Mouse (Mus musculus): ENCODE data around the gene Catsper1. TPM values are rescaled to one million over a fixed set of nuclear protein-coding genes. Genes with fewer than 3 reads are reported as not detected.
A peak's percentile ranks its signal among the peaks of the same experiment; 100 is the strongest.
"Not testable (repeated sequence)": the region's sequence is repeated elsewhere in the genome, so short reads cannot be mapped to it uniquely, and the experiment has no call there.

Catsper1 gene
- total RNA-seq, 2 experiments from 2014 or later, result not detected

GRCm38 (mm10) chr19:5348526-5349501, 13.3 kb downstream of the Catsper1 start:
- DNase-seq, result peak; percentile 35 to 46
- intact Hi-C loops (cut with DNase I), result loop anchor here (1.0 to 5.0 kb wide), 3 partner anchors 11 to 157 kb away; no protein-coding TSS in a partner anchor

GRCm38 (mm10) chr19:5349502-5349873, 13.9 kb downstream of the Catsper1 start, which contains the start of gene Cst6:
Gene Cst6, minus strand, starts transcription at chr19:5349574.
- intact Hi-C loops (cut with DNase I), result loop anchor here (5.0 kb wide), 1 partner anchor 157 kb away; no protein-coding TSS in a partner anchor
- not testable (repeated sequence) for DNase-seq

- intact Hi-C loops (cut with DNase I), result no loop called here
- DNase-seq, result no peak
Measured at GRCm38 (mm10) chr19:5353609-5354008, 18.1 kb downstream of the Catsper1 start.

DNA sequence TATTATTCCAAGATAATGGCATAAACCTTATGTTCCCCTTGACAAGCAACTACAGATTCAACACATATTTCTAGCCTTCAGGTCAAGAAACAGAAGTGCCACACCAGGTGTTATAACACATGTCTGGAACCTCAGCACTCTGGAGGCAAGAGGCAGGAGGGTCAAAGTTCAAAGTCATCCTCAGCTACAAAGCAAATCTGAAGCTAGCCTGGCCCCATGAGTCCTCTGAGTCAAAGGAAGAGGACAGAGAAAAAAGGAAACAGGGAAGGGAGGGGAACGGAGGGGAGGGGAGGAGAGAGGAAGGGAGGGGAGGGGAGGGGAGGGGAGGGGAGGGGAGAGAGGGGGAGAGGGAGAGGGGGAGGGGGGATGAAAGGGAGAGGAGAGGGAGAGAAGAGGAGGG, 20.5 kb downstream of the Catsper1 start:
- intact Hi-C loops (cut with DNase I), result no loop called here
- DNase-seq, result no peak

GRCm38 (mm10) chr19:5362186-5362585, 26.6 kb downstream of the Catsper1 start:
- intact Hi-C loops (cut with DNase I), result no loop called here
- DNase-seq, result no peak

DNA sequence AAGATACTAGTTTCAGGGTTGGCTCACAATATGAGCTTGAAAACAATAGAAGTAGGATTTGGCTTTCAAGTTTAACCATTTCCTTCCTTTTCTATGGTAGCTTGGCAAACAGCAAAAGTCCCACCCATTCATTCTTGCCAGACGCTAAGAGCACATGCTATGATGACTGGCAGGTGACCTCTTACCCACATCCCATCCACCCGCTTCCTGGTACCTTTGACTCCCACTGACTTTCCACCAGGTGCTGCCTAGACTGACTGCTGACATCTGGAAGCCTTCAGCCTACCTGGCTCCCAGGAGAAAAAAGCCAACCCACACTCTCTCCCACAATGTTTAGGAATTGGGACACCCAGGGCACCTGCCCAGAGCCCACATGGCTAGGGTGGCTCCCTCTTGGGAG, 28.6 kb downstream of the Catsper1 start:
- intact Hi-C loops (cut with DNase I), result no loop called here
- DNase-seq, result no peak

- intact Hi-C loops (cut with DNase I), result loop anchor here (1.0 to 5.0 kb wide), 3 partner anchors 23 to 122 kb away; partner anchors contain the start of genes Mus81 and Sart1
- no peak for DNase-seq
Measured at GRCm38 (mm10) chr19:5365751-5366150, 30.2 kb downstream of the Catsper1 start.

GRCm38 (mm10) chr19:5366175-5367052, 30.9 kb downstream of the Catsper1 start, which contains the start of gene Eif1ad:
Gene Eif1ad, plus strand, starts transcription at chr19:5366741.
- peak; percentile 97 to 98 for DNase-seq
- intact Hi-C loops (cut with DNase I), result loop anchor here (1.0 to 5.0 kb wide), 3 partner anchors 22 to 121 kb away; partner anchors contain the start of genes Mus81 and Sart1

DNA sequence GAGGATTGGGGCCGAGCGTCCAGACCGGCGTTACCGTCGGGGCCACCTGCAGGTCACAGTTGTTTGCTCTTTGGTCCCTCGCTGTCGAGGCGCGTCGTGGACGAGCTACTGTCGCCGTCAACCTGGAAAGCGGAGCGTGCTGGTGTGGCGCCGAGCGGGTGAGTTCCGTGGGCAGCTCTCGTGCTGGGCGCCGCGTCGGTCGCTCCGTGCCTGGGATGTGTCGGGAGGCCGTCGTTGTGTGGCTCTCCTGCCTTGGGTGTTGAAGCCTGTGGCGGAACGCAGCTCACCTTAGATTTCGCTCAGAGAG, 31.5 kb downstream of the Catsper1 start, which contains the start of gene Banf1:
TSS of gene Banf1 (minus strand) at position 116 of the 307 bp plus-strand sequence.
- intact Hi-C loops (cut with DNase I), result loop anchor here (2.0 to 5.0 kb wide), 2 partner anchors 62 to 120 kb away; partner anchors contain the start of gene Mus81
- DNase-seq, result no peak

- no peak for DNase-seq
Measured at GRCm38 (mm10) chr19:5367455-5367854, 31.9 kb downstream of the Catsper1 start.

GRCm38 (mm10) chr19:5370932-5371331, 35.4 kb downstream of the Catsper1 start:
- intact Hi-C loops (cut with DNase I), result no loop called here
- DNase-seq, result no peak

More at GRCm38 (mm10) chr19:5367455-5367854, 31.9 kb downstream of the Catsper1 start:
- intact Hi-C loops (cut with DNase I), result loop anchor here (2.0 to 5.0 kb wide), 2 partner anchors 61 to 120 kb away; partner anchors contain the start of gene Mus81

DNA sequence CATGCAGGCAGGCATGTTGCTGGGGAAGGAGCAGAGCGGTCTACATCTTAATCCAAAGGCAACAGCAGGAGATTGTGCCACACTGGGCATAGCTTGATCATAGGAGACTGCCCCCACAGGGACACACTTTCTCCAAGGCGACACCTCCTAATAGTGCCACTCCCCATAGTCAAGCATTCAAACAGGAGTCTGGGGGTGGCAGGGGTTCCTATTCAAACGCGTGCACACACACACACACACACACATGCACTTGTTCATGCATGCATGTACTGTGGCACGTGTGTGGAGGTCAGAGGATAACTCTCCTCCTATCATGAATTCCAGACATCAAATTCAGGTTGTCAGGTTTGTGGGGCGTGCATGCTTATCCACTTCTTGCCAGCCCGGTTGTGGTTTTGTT, 37.2 kb downstream of the Catsper1 start:
- no peak for DNase-seq
- intact Hi-C loops (cut with DNase I), result no loop called here

GRCm38 (mm10) chr19:5374177-5374576, 38.6 kb downstream of the Catsper1 start:
- DNase-seq, result no peak
- intact Hi-C loops (cut with DNase I), result no loop called here

DNA sequence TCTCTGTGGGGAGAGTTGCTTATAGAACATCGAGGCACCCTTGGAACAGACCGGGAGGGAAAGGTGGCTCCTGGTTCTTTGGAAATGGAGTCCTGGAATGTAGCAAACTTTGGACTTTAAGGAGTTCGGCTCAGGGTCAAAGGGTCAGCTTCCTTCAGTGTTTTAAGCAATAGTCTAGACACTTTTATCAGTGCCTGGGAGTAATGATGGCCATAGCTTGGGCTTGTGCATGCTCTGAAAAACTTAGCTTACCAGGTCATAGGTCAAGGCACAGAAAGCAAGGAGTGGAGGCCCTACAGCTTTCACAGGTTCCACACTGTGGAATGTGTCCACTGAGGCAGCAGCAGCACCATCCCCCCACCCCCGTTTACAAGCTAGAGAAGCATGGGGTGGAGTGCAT, 39.2 kb downstream of the Catsper1 start:
- intact Hi-C loops (cut with DNase I), result no loop called here
- DNase-seq, result no peak

DNA sequence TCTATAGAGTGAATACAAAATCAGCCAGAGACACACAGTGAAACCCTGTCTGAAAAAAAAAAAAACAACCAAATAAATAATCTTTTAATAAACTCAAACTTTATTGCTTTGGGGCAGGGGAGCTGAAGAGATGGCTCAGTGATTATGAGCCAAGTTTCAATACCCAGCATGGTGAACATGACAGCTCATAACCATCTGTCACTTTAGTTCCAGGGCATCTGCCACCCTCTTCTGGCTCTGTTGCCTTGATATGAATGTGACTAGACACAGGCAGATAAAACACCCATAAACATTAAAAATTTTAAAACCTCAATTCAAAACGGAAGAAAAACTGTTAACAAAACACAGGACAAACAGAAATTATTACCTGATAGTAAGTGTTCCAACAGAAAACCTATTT, 41.9 kb downstream of the Catsper1 start:
- DNase-seq, result no peak

GRCm38 (mm10) chr19:5383326-5383725, 47.8 kb downstream of the Catsper1 start:
- no peak for DNase-seq
- intact Hi-C loops (cut with DNase I), result no loop called here

More for the DNA sequence above, 41.9 kb downstream of the Catsper1 start:
- intact Hi-C loops (cut with DNase I), result no loop called here

DNA sequence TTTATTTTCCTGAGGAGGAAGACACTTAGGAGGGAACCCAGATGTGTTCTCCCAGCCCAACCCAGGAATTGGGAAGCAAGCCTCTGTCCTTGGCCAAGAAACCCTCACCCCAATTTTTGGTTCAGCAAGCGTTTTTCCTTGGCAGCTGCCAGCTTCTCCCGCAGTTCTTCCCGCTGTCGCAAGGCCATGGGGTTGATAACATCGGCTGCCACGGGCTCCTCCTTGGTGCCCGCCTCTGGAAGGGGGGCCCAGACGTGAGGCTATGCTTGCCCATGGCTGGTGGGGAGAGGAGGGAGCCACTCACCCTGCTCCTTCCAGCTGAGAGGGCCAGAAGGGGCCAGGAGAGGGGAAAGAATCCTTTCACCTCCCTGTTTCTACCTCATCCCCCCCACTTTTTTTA, 49.2 kb downstream of the Catsper1 start:
- intact Hi-C loops (cut with DNase I), result no loop called here
- DNase-seq, result no peak

- intact Hi-C loops (cut with DNase I), result loop anchor here (1.0 kb wide), 1 partner anchor 22 kb away; the partner anchor contains the start of gene Eif1ad
- DNase-seq, result peak in 1 of 2 experiments; percentile 52
Measured at GRCm38 (mm10) chr19:5388011-5388441, 52.5 kb downstream of the Catsper1 start.

DNA sequence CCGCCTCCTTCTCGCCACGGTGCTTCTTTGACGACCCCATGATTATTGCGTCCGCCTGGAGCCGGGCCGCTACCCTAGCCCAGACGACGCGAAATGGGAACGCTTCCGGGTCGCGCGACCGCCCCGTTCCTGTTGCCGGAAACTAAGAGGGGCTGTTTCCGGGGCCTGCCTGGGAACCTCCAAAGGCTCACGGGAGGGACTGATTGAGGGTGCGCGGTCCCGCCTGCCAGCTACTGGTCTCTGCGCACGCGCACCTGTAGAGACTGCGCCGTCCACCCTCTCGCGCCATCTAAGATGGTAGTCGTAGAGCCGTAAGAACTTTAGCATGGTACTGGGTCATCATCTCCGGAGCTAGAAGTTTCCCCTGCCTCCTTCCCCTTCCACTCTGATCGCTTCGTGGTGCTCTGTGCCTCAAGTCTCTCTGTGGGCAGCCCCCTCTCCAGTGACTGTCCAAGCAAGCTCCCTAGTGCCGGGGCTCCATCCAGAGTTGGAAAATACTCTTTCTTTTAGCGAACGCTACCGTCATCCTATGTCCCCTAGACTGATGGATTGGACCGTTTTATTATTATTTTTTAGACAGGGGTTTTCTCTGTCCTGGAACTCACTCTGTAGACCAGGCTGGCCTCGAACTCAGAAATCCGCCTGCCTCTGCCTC, 53.2 kb downstream of the Catsper1 start, which contains the start of gene Sart1:
TSS of gene Sart1 (minus strand) at position 116 of the 655 bp plus-strand sequence.
- peak; percentile 96 for DNase-seq
- intact Hi-C loops (cut with DNase I), result loop anchor here (1.0 kb wide), 1 partner anchor 22 kb away; the partner anchor contains the start of gene Eif1ad

DNA sequence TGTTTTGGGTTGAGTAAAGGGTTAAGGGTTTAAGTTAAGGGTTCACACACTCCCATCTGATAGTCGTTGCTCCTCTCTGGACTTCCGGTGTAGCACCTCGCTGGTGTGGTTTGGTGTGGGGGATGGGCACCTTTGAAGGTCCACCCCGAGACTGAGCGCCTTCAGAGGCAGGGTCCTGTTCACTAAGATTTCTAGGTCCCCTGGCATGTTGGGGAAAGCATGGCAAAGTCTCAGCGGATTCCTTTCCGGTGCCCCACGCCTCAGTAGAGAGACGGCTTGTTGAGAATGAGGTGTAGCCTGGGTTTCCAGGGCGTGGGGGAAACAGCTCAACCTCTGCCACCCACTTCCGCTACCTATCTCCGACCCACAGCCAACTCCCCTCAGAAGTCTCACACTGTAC, 54.1 kb downstream of the Catsper1 start:
- intact Hi-C loops (cut with DNase I), result loop anchor here (2.0 kb wide), 1 partner anchor 33 kb away; no protein-coding TSS in a partner anchor
- peak; percentile 30 to 54 for DNase-seq

Data from heart, postnatal 10 days (tissue).